Mouse (Mus musculus) embryonic facial prominence, embryonic 13.5 days (tissue): Measurements from ENCODE around the gene Msi2. TPM values are rescaled to one million over a fixed set of nuclear protein-coding genes. Genes with fewer than 3 reads are reported as not detected.

Experiments used
- ATAC-seq: fragments of 200-750 bp; cut with Nextera tagmentation; 2 replicates; pipeline ENCODE4 v1.8.0; 2017; ENCODE audit warnings: low read depth; ENCODE audit not compliant: insufficient number of reproducible peaks, insufficient read depth, low FRiP score, low TSS enrichment
- H3K27ac ChIP-seq: fragments of 300-500 bp; sonication (generic); 2 replicates; pipeline ENCODE4 v1.5.1; 2015; ENCODE audit warnings: moderate library complexity, mild to moderate bottlenecking, inconsistent platforms
- H3K27me3 ChIP-seq: fragments of 300-500 bp; sonication (generic); 2 replicates; pipeline ENCODE4 v1.6.1; 2015; ENCODE audit warnings: mild to moderate bottlenecking, inconsistent platforms
- H3K36me3 ChIP-seq: fragments of 300-500 bp; sonication (generic); 2 replicates; pipeline ENCODE4 v1.6.1; 2015; ENCODE audit warnings: mild to moderate bottlenecking, inconsistent platforms
- H3K4me1 ChIP-seq: fragments of 300-500 bp; sonication (generic); 2 replicates; pipeline ENCODE4 v1.6.1; 2015; ENCODE audit warnings: inconsistent platforms
- H3K4me2 ChIP-seq: fragments of 300-500 bp; sonication (generic); 2 replicates; pipeline ENCODE4 v1.6.1; 2015; ENCODE audit warnings: moderate library complexity, mild to moderate bottlenecking, inconsistent platforms
- H3K4me3 ChIP-seq: fragments of 300-500 bp; sonication (generic); 2 replicates; pipeline ENCODE4 v1.5.1; 2015; ENCODE audit warnings: mild to moderate bottlenecking, inconsistent platforms
- H3K9ac ChIP-seq: fragments of 300-500 bp; sonication (generic); 2 replicates; pipeline ENCODE4 v1.6.1; 2015; ENCODE audit warnings: mild to moderate bottlenecking, inconsistent platforms
- H3K9me3 ChIP-seq: fragments of 300-500 bp; sonication (generic); 2 replicates; pipeline ENCODE4 v1.6.1; 2016; ENCODE audit warnings: inconsistent platforms
- WGBS: fragments of 180-500 bp; shearing (Covaris S2); methylation state at CpG from one replicate; pipeline ENCODE4 v1.1.7; 2015; ENCODE audit warnings: mixed read lengths; 5-methylcytosine and 5-hydroxymethylcytosine counted together
- microRNA-seq: library from miRNA; unstranded; fragments of <30 nt; microRNA quantifications from one replicate; pipeline ENCODE4, GENCODE M21; 2016
- polyA plus RNA-seq: library from polyadenylated mRNA; unstranded; fragments of >200 nt; fragmentation: Nextera tagmentation; extraction: Ambion mirVana; gene quantifications from 2 replicates; pipeline ENCODE4 v1.2.1, GENCODE M21; 2015

Msi2 gene
- polyA plus RNA-seq, 1 experiment from 2014 or later = 18.7 TPM

DNA sequence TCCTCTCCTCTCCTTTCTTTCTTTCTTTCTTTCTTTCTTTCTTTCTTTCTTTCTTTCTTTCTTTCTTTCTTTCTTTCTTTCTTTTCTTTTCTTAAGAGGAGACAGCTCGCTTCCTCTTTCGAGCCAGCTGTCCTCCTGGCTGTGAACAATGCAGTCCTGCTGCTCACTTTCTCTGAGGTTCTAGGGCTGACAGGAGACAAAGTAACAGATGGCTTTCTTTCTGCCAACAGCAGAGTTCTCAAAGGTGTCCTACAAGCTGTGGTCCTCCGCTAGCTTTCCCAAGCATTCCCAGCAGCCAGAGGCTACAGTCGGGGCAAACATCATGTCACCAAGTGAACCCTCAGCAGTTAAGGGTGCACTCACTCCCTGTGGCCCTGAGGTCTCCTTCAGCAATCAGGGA, 419.0 kb downstream of the Msi2 start:
- H3K4me2 ChIP-seq = no peak overlapping the region
- no peak overlapping the region for H3K27ac ChIP-seq
- no peak overlapping the region for H3K4me3 ChIP-seq
- no peak for ATAC-seq
- H3K9me3 ChIP-seq = no peaks in the 10 kb centered on the region
- 78% methylated on average over 4 of the region's 4 CpGs for WGBS
- peaks cover 6% of the 10 kb centered on the region; the same call in 1 of the 2 replicates for H3K27me3 ChIP-seq
- no peaks in the 10 kb centered on the region for H3K36me3 ChIP-seq
- H3K4me1 ChIP-seq = peaks cover 3% of the 10 kb centered on the region; the same call in 1 of the 2 replicates
- no peak overlapping the region for H3K9ac ChIP-seq

- no peak overlapping the region for H3K4me3 ChIP-seq
- no peaks in the 10 kb centered on the region for H3K36me3 ChIP-seq
- H3K27ac ChIP-seq = no peak overlapping the region
- H3K27me3 ChIP-seq = peaks cover 17% of the 10 kb centered on the region
- 42% methylated on average over 4 of the region's 4 CpGs for WGBS
- H3K4me2 ChIP-seq = no peak overlapping the region
- no peak for ATAC-seq
- no peak overlapping the region for H3K9ac ChIP-seq
- no peaks in the 10 kb centered on the region for H3K9me3 ChIP-seq
- peaks cover 7% of the 10 kb centered on the region; the same call in 1 of the 2 replicates for H3K4me1 ChIP-seq
Observed at GRCm38 (mm10) chr11:88297526-88297925, 420.8 kb downstream of the Msi2 start.

- Histone ChIP-seq H3K9ac (no peak overlapping the region), H3K4me2 (no peak overlapping the region), H3K27me3 (peaks cover 17% of the 10 kb centered on the region), H3K27ac (no peak overlapping the region), H3K9me3 (no peaks in the 10 kb centered on the region), H3K4me1 (peaks cover 7% of the 10 kb centered on the region; the same call in 1 of the 2 replicates), H3K4me3 (no peak overlapping the region), H3K36me3 (no peaks in the 10 kb centered on the region)
- 65% methylated on average over 5 of the region's 5 CpGs for WGBS
- no peak for ATAC-seq
Observed at GRCm38 (mm10) chr11:88295298-88295697, 423.0 kb downstream of the Msi2 start.

GRCm38 (mm10) chr11:88294394-88294710, 424.0 kb downstream of the Msi2 start:
- no peak overlapping the region for H3K27ac ChIP-seq
- peak overlapping the region; percentile 66 for H3K9ac ChIP-seq
- WGBS = 27% methylated on average over 17 of the region's 17 CpGs
- no peaks in the 10 kb centered on the region for H3K36me3 ChIP-seq
- ATAC-seq = no peak
- H3K9me3 ChIP-seq = no peaks in the 10 kb centered on the region
- peaks cover 17% of the 10 kb centered on the region for H3K27me3 ChIP-seq
- peak overlapping the region; percentile 35 for H3K4me3 ChIP-seq
- peak overlapping the region; percentile 64 for H3K4me2 ChIP-seq
- peaks cover 7% of the 10 kb centered on the region; the same call in 1 of the 2 replicates for H3K4me1 ChIP-seq

DNA sequence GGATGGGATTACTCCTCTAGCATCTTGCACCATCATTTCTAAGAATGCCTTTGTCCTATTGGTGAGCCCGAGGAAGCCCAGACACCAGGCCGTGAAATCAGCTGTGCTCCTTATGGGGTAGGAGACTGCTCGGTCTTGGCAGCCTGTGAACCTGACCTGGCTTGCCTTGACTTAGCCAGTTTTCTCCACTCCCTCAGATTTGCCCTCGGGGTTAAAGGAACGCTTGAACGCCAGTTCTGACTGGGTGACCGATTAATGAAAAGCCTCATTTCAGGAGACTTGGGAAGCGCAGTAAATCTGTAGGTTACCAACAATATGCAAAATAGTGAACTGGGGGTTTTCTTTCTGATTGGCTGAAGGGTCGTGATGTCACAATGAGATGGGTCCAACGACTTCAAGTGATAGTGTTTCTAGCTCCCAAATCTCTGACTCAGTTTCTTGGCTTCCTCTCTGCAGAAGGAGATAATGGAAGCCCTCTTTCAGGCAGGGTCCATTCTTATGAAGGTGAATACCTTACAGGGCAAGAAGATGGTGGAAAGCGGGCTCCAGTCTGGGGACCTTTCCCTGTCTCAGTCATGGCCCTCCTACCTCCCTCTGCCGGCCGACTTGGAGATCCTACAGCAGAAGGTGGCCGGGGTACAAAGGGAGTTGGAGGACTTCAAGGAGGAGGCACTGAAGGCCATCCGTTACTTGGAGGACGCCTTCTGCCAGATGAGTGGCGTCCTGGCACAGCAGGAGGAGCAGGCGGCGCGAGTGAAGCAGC, 424.5 kb downstream of the Msi2 start, which contains the start of gene Ccdc182:
Ccdc182 (plus strand) TSS at position 428 of the 763 bp plus-strand sequence.
- WGBS = 23% methylated on average over 20 of the region's 20 CpGs
- peak within 1 kb of the TSS; percentile 66 for H3K9ac ChIP-seq
- H3K4me2 ChIP-seq = peak within 1 kb of the TSS; percentile 64
- H3K4me1 ChIP-seq = peaks cover 11% of the 10 kb centered on the region
- ATAC-seq = no peak
- H3K27me3 ChIP-seq = peaks cover 20% of the 10 kb centered on the region
- no peak within 1 kb of the TSS for H3K27ac ChIP-seq
- peak within 1 kb of the TSS; percentile 35 for H3K4me3 ChIP-seq
- H3K36me3 ChIP-seq = no peaks in the 10 kb centered on the region
- no peaks in the 10 kb centered on the region for H3K9me3 ChIP-seq

DNA sequence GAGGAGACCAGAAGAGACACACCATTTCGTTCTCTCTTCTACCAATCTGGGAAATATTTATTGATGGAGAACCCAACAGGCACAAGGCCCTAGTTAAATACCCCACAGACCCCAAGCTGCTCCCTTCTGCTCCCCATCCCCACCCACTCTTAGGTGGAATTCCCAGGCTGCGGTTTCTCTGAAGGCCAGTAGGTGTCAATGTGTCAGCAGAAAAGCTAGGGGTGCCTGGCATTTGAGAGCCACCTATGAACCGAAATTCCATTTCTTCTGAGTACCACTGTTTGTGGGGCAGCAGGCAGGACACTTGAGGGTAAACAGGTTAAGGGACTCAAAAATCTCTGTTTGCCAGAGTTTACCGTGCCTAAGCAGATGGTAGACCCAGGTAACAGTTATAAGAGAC, 426.6 kb downstream of the Msi2 start:
- Histone ChIP-seq H3K9me3 (no peaks in the 10 kb centered on the region), H3K36me3 (no peaks in the 10 kb centered on the region), H3K9ac (no peak overlapping the region), H3K4me1 (peaks cover 16% of the 10 kb centered on the region), H3K27ac (no peak overlapping the region), H3K4me3 (no peak overlapping the region), H3K4me2 (no peak overlapping the region), H3K27me3 (peaks cover 22% of the 10 kb centered on the region)
- 40% methylated on average over 4 of the region's 4 CpGs for WGBS
- no peak for ATAC-seq

DNA sequence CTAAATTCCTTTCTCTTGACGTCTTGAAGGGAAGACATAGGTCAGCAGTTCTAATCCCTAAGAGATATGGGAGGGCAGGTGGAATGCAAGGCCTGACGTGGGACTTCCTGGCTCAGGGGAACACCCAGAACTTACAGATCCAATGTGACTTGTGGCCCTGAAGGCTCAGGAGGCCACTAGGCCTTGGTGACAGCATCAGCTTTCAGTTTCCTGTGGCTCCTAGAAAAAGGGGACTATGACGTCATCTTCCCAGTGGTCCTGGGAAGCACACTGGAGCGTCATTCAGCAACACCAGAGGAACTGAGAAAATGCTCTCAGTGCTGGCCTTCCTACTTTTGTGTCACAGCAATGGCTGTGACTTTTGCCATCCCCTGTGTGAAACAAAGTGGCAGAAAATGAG, 427.1 kb downstream of the Msi2 start:
- peaks cover 17% of the 10 kb centered on the region for H3K4me1 ChIP-seq
- H3K27ac ChIP-seq = no peak overlapping the region
- H3K9ac ChIP-seq = no peak overlapping the region
- no peaks in the 10 kb centered on the region for H3K9me3 ChIP-seq
- H3K27me3 ChIP-seq = peaks cover 22% of the 10 kb centered on the region
- 59% methylated on average over 4 of the region's 4 CpGs for WGBS
- no peak for ATAC-seq
- no peak overlapping the region for H3K4me3 ChIP-seq
- H3K4me2 ChIP-seq = no peak overlapping the region
- H3K36me3 ChIP-seq = no peaks in the 10 kb centered on the region

Small RNA genes within 50 kb of the gene (microRNA-seq; reads per million reads assigned to microRNA genes)
- gene Mir378b = 3.0 reads per million, percentile 10 among the genes with 10 or more reads in this experiment

Other genes with a start within 250 kb of the Msi2 start
- gene Akap1, start 146.1 kb upstream of the Msi2 start, polyA plus RNA-seq = 16.0 and 18.7 TPM in 2 replicates
- gene Scpep1, start 237.0 kb upstream of the Msi2 start, polyA plus RNA-seq = 80.5 and 81.3 TPM in 2 replicates
- gene Elobl, start 248.4 kb upstream of the Msi2 start, polyA plus RNA-seq = not detected in 2 replicates